Mouse (Mus musculus) thymus, adult 18-20 months (tissue): ENCODE measurements around the gene Nell2.
"Not testable (repeated sequence)": the region's sequence is repeated elsewhere in the genome, so short reads cannot be mapped to it uniquely, and the experiment has no call there.

Experiments
- DNase-seq, 2 experiments: peaks; one replicate each; pipeline ENCODE4 v3.0.0; 2022; ENCODE audit warnings: mixed read lengths in 2 of 2

Nell2 gene

DNA sequence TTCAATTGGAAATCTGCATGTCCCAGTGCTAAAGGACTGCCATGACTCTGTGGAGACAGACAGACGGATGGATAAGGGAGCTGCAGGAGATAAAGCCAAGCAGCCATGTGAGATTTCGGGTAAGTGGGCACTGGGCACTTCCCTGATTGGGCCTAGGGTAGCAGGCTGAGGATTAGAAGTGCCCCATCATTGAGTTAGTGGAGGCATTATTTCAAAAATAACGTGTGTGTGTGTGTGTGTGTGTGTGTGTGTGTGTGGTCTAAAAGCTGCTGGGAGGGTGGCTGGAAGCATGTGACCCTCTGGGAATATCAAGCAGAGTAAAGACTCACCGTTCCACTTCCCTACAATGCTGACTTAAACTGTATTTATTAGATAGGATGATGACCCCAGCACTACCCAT lies 195.1 kb downstream of the Nell2 start:
- DNase-seq, result no peak

DNA sequence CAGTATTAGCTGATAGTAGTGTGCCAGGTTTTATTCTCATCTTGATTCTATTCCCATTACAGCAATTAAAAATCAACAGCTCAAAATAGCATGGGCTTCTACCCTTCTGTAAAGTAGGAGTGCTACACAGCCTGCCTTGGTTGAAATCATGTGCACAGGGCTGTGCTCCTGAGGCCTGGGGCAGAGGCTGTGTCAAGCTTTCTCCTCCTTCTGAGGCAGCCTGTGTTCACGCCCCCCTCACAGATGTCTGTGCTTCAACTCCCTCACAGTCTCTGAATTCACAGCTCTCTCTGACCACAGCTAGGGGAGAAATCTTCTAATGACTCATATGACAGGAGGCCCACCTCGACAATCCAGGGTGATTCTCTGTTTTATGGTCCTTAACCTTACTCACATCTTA lies 197.4 kb downstream of the Nell2 start:
- no peak for DNase-seq

DNA sequence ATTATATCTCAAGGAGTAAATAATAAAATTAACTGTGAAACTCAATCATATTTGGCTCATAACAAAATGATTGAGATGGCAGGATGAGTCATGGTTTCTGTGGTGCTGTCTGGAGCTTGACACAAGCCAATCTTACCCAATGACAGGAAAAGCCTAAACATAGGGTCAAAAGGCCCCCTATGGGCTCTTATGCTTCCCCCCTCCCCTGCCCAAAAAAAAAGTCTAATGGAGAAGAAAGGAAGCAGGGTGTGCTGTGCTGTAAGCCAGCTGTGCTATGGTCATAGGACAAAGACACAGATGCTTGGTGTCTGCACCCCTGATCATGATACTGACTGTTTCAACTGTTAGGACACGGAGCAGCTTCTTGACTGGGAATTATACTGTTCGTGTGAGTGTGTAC lies 205.6 kb downstream of the Nell2 start:
- DNase-seq, result no peak

DNA sequence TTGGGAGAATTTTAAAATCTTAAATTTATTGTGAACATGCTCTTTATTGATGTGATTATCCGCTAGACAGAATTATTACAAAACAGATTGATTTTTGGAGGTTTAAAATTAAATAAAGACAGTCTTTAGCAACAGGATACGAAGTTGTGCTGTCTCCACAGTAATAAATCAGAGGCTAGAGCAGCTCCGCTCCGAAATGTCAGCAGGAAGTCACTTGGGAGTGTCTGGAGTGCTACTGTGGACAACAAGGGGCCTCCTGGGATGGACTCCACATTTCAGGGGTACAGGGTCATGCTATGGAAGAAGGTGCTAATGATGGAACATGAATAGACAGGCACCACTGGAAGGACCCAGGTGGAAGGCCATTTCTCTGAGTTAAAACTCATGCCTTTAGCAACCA lies 211.7 kb downstream of the Nell2 start:
- no peak for DNase-seq

DNA sequence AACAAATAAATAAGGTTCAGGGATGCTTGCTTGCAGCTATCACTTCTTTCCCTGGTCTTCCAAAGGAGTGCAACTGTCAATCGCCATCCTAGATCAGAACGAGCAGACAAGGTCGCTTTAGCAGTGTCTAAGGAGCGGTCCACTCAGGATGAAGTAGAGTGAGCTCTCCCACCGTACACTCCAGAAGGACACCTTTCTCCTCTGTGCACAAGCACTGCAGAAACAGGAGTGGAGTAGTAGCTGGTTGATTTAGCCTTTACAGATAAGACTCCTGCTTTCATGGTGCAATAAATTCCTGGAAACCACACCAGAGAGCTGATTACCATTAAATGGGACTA lies 213.6 kb downstream of the Nell2 start:
- no peak for DNase-seq

DNA sequence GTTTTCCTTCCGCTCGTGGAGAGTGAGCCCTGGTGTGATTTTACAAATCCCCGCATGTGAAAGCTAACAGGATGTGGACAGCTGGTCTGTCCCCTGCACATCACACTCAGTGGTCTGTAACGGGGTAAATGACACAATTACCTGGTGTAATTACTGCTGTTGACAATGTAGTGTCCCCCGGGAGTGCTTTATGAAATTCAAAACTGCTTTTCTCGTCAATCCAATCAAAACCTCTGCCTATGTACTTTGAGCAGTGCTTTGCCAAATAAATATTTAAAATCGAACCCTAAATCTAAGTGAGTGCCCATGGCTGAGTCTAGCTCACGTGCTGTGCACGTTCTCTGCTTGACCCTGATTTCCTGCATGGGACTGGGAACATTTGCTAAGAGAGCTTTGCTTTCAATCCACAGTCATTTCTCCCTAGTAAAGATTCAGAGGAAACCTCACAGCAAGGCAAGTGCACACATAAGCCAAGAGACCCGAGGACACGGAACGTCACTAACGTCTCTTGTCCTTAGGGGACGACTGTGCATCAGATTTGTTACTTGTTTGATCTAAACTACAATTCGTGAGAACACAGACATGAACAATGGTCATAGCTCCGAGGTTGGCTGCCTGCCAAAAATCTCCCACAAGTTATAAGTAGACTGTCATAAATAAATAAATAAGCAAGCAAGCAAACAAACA lies 214.1 kb downstream of the Nell2 start:
- no peak for DNase-seq

DNA sequence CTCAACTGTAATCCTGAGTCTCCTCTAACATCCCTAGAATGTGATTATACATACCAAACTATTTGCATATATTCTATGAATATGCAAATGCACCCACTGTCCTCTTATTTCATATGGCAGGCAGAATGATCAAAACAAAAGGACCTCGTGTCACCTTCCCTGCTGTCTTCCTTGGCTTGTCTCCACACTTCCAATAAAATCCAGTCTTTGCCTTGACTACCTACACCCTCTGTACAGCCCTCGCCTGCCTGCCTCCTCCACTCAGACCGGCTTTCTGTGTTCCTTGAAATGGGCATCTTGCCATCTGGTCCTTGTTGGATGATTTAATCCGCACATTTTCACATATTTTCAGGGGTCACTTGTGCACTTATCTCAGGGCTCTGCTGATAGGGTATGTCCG lies 215.1 kb downstream of the Nell2 start:
- no peak for DNase-seq

DNA sequence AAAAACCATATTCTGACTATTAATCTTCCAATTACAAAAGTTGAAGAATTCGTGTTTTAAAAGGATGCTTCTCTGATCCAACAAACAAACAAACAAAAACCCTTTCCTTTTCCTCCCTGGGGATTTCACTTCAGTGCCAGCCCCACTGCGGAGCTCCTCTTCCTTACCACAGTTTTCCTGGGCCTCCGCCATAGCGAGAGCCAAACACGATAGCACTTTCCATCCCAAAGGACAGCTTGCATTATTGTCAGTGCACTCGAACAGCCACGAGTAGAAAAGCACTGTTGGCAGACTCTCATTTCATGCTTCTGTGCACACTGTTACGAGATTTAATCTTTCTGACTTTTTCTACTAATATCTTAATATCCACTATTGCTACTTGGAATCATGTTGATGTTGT lies 224.3 kb downstream of the Nell2 start:
- DNase-seq, result no peak

DNA sequence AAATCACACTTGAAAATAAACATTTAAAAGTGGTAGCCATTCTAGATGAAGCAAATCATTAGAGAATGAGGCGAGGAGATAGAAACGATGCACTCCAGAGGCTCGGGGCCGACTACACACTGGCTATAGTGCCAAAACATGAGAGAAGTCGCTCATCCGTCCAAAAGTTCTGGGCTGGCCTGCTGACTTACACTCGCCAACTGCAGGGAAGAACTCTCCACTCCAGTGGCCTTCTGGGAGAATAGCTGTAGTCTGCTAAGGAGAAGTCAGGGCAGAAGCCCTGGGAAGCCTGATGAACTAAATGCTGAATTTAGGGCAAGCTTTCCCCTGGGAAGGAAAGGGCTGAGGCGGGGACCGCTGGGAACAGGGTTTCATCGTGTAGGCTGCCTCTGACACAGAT lies 231.8 kb downstream of the Nell2 start:
- DNase-seq, result no peak

DNA sequence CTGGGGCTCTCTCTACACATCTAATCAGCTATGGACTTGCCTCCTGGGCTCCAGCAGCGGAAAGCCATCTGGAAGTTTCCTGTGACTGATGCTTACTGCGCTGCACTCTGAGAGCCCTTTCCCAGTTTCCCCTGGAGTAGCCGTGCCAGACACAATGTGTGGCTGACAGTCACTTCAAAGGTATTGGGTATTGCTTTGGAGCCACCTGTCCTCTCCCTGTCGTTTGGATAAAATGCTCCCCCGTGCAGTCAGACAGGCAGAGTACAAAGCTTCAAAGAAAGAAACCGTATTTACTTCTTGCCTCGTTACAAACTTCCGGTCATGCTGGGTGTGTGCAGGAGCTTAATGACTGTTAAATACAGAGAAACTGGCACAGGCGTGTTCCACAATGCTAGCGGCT lies 239.3 kb downstream of the Nell2 start:
- no peak for DNase-seq

DNA sequence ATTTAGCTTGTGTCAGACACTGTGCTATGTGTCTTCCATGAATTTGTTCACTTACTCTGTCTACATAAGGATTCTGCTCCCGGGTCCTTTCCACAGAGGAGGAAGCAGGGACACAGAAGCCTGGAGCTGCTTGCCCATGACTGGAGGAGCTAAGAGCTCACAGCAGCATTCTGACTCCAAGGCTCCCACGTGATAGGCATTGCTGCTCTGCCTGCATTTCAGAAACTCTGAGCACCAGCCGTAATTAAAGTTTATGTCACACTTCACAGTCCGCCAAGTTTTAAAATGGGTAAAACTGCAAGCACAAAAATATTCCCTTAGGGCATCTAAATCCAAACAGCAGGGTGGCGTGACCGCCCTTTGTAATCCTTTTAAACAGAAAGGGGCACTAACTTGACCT lies 243.2 kb downstream of the Nell2 start:
- DNase-seq, result no peak

DNA sequence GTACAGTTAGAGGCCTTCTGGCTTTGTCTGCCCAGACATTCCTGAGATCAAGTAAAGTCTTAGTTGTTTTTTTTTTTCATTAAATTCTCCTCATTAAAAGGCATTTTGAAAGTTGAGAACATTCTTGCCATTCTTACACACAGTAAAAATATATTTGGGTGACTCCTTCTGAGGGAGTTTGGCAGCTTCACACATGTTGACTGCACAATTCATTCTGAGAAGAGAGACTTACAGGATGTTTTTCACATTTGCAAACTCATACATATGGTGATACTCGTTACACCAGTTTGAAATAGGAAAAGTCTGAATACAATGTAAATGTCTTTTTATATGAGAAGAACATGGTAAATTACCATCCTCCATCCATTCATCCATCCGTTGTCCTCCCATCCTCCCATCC lies 247.4 kb downstream of the Nell2 start:
- no peak for DNase-seq

DNA sequence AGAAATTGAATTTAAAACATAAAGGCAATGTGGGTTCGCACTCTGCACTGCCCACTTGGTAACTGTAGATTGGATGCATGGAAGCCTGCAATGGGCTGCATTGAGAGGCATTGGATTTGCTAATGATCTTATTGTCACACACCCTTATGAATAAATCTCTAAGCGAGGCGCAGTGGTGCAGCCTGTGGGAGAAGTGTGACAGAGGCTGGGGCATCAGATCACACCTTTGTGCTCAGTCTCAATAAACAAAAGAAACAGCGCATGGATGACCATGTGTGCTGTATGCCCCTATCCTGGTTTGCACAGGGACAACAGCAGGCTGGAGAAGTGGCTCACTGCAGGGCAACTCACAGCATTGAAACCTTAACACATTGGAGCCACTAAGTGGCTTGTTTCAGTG lies 250.4 kb downstream of the Nell2 start:
- no peak for DNase-seq

DNA sequence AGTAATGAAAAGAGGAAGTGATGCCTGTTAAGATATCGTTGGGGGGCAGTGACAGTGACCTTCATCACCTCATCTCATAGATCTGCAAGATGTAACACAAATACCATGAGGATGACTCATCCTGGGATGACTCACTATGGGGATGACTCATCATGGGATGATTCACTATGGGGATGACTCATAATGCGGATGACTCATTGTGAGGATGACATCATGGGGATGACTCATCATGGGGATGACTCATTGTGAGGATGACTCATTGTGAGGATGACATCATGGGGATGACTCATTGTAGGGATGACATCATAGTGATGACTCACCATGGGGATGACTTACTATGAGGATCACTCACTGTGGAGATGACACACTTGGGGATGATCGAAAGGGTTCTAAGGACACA lies 251.8 kb downstream of the Nell2 start:
- DNase-seq, result no peak

DNA sequence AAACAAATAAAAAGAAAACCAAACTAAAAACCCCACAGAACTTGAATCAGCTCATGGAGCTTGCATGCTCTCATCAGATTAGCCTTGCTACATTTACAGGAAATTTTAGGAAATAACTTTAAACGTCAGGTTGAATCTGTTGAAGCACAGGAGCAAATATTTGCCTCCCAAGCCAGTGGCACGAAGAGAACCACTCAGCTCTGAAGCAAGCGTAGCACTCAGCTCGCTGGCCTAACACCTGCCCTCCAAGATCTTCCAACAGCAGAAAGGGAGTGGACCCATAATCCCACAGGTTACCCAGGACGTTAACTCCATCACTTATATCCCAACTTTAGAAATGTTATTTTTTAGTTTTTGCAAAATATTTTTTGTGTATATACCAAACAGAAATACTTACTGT lies 252.8 kb downstream of the Nell2 start:
- DNase-seq, result no peak

DNA sequence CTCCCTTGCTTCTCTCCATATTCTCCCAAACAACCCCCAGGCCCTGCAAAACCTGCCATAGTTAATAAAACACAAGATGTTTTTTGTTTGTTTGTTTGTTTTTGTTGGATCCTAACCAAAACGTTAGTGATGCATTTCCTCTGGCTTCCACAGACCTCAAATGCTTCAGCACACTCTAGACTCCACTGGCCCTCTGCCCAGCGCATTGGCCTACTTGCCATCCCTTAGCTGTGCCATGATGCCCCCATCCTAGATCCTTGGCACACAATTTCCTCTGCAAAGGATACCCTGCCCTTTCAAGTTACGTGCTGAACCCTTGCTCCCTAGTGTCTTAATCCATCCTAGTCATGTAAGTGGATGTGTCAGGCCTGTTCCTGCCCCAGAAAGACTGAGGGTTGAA lies 255.1 kb downstream of the Nell2 start:
- no peak for DNase-seq

DNA sequence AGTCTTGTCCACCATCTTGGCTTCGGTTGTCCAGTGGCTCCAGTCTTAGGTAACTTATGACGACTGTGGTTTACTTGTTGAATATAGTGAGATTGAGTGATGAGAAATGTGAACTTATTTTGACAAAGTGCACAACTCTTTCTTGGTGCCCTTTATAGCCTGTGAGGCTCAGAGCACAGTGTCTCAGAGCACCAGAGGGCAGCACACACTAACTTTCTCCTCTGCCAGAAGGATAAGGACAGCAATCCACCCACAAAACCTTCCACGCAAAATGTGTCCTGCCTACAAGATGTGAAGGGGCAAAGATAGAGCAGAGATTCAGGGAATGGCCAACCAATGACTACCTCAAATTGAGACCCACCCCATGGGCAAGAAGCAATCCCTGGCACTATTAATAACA lies 256.2 kb downstream of the Nell2 start:
- no peak for DNase-seq

DNA sequence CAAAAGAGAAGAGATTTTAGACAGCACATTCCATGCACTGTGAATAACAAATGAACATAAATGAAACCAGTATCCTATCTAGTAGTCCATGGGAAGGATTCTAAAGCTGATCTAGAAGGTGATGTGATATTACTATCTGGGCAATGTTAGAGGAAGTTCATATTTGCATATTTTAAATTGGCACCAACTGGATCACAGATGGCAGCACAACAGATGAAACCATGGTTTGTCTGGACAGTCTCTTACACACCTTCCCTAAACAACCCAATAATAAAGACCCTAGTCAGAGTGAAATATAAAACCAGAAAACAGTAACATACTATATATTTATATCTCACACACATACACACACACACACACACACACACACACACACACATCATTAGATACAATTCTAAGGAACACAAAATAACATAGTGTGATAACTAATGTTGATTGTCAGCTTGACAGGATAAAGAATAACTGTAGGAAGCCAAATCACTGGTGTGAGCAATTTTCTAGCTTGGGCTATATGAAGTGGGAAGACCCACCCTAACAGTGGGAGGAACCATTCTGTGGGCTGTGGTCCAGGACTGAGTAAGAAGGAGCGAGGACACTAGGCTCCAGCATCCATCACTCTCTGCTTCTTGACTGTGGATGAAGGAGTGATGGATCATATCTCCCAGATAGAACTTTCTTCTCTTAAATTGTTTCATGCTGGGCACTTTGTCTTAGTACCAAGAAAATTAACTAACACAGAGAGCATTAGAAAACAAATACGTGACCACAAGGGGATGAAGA lies 268.5 kb downstream of the Nell2 start:
- no peak for DNase-seq

DNA sequence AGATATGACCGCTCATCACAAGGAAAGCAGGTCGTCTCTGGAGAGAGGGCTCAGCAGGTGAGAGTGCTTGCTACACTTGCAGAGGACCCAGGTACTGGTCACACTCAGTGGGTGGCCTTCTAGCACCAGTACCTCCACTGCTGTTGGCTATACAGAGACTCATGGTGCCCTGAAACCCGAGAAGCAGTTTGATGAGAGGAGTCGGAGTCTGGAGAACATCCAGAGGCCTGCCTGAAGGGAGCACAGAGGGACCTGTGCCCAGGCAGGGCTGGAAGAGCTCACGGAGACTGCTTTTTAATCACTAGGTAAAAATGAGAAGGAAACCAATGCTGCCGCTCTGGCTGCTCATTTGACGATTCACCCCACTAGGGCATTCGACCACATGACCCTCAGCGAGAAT lies 271.2 kb downstream of the Nell2 start:
- no peak for DNase-seq

DNA sequence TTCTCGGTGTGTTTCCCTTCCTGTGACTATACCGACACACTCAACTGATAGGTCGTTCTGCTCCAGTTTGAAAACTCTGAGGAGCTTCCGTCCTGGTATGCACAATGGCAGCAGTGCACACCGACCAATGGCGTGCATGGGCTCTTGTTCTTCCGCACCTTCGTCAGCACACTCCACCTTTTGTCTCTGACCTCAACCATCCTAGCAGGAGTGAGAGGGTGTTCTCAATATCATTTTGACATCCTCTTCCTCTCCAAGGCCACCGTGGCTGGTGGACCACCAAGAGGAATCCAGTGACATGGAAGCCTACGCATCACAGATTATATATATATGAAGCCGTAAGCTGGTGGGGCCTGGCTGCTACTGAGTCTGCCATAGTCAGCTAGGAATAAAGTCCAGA lies 282.8 kb downstream of the Nell2 start:
- DNase-seq, result no peak

DNA sequence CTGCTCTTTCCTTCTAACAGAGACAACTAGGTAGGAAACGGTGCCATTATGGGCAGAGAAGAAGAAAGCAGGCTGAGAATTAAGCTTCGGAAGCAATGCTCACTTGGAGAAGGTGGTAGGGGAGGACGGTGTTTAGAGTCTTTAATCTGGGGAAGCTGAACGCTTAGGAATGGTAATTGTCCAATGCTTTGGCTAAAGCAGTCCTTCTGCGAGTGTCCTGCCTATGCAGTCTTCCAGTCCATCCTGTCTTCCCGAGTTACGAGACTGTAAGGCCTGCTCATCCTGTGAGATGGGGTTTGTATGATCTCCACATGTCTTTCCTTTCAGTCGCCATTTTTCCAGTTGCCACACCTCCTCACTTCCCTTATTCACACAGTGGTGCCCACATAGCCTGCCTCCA lies 284.5 kb downstream of the Nell2 start:
- no peak for DNase-seq

DNA sequence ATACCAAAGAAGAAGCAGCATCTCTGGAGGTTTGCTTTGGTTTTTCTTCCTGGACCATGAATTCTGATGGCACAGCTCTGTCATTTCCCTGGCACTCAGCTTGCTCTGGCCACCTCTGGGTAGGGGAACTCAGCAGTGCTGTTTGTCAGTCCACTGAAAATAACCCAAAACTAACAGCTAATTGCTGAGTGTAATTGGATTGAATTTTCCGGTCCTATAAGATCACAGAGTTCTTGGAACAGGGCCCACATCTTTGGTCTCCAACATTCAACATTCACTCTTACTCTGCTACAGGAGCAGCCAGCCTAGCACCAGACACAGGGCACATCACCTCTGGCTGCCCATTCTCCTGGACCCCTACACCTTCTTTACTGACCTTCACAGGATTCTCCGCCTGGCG lies 287.2 kb downstream of the Nell2 start:
- DNase-seq, result no peak

DNA sequence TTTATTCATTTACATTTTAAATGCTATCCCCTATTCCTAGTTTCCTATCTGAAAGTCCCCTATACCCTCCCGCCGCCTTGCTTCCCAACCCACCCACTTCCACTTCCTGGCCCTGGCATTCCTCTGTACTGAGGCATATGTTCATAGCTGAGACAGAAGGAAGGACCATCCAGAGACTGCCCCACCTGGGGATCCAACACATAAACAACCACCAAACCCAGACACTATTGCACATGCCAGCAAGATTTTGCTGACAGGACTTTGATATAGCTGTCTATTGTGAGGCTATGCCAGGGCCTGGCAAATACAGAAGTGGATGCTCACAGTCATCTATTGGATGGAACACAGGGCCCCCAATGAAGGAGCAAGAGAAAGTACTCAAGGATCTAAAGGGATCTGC lies 291.3 kb downstream of the Nell2 start:
- DNase-seq, result not testable (repeated sequence)

DNA sequence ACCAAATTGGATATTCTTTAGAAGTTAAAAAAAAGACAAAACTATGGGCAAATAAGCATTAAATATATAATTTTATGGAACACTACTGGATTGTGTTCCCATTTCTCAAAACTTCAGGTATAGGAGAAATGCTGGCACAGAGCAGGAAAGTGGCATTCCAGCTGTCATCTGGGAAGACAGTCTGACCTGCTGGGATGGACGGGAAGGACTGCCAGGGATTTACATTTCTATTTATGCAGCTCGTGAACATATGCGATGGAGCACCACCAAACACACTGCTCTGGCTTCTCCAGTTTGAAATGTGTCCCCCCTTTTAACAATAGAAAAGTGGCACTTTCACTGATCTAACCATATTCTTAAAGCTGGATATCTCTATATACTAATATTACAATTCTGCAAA lies 291.9 kb downstream of the Nell2 start:
- DNase-seq, result no peak

DNA sequence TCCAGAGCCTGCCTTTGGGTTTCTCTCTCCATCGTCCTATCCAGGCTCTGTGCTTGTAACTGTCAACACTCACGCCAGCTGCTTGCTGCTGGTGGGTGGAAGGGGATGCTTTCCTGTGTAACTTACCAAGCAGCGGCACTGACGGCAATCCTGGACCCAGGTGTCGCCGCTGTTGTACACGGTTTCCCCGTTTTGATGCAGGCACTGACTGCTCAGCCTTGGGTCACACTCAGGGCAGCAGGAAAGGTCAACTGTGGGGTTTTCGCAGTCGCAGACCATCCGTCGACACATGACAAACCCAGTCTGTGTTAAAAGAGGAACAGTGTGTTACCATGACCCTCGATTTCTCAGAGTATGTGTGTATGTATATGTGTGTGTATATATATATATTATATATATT lies 297.2 kb downstream of the Nell2 start:
- DNase-seq, result no peak
